Mouse (Mus musculus) heart, embryonic 11.5 days (tissue): ENCODE data around the gene Cd164l2. TPM values are rescaled to one million over a fixed set of nuclear protein-coding genes. Genes with fewer than 3 reads are reported as not detected.

ENCODE experiments used
- ATAC-seq: fragments of 200-750 bp; cut with Nextera tagmentation; replicated peaks from 2 replicates; pipeline ENCODE4 v1.8.0; 2017; ENCODE audit warnings: moderate library complexity; ENCODE audit not compliant: insufficient number of reproducible peaks, low FRiP score, low TSS enrichment
- H3K27ac ChIP-seq: fragments of 300-500 bp; sonication (generic); 2 replicates; pipeline ENCODE4 v1.5.1; 2014; ENCODE audit warnings: mild to moderate bottlenecking, low read depth, low read length
- H3K27me3 ChIP-seq: fragments of 300-500 bp; sonication (generic); 2 replicates; pipeline ENCODE4 v1.6.1; 2014; ENCODE audit warnings: mild to moderate bottlenecking, low read length, mixed read lengths; ENCODE audit not compliant: control insufficient read depth, insufficient read depth
- H3K36me3 ChIP-seq: fragments of 300-500 bp; sonication (generic); 2 replicates; pipeline ENCODE4 v1.6.1; 2014; ENCODE audit warnings: mild to moderate bottlenecking, low read length, moderate library complexity, mixed read lengths; ENCODE audit not compliant: control insufficient read depth, insufficient read depth
- H3K4me1 ChIP-seq: fragments of 300-500 bp; sonication (generic); 2 replicates; pipeline ENCODE4 v1.6.1; 2014; ENCODE audit warnings: low read length; ENCODE audit not compliant: control insufficient read depth, insufficient read depth
- H3K4me2 ChIP-seq: fragments of 300-500 bp; sonication (generic); 2 replicates; pipeline ENCODE4 v1.6.1; 2014; ENCODE audit warnings: mild to moderate bottlenecking, moderate library complexity
- H3K4me3 ChIP-seq: fragments of 300-500 bp; sonication (generic); 2 replicates; pipeline ENCODE4 v1.5.1; 2014; ENCODE audit warnings: low read depth, low read length
- H3K9ac ChIP-seq: fragments of 300-500 bp; sonication (generic); 2 replicates; pipeline ENCODE4 v1.6.1; 2014; ENCODE audit warnings: mild to moderate bottlenecking, low read depth, low read length, moderate library complexity
- H3K9me3 ChIP-seq: fragments of 300-500 bp; sonication (generic); replicated peaks from 2 replicates; pipeline ENCODE4 v1.6.1; 2016; ENCODE audit warnings: low read length; ENCODE audit not compliant: control insufficient read depth
- WGBS: fragments of 180-500 bp; shearing (Covaris S2); extraction: QIAGEN DNeasy Blood & Tissue Kit; methylation state at CpG from one replicate; pipeline ENCODE4 v1.1.7; 2014; ENCODE audit not compliant: insufficient replicate concordance; 5-methylcytosine and 5-hydroxymethylcytosine counted together
- polyA plus RNA-seq: library from polyadenylated mRNA; unstranded; fragments of >200 nt; fragmentation: Nextera tagmentation; extraction: Ambion mirVana; gene quantifications from 2 replicates; pipeline ENCODE4 v1.2.1, GENCODE M21; 2014

Gene Cd164l2
- polyA plus RNA-seq, 1 experiment from 2014 or later, result 0.27 TPM

GRCm38 (mm10) chr4:133209366-133209765 lies 2.6 kb upstream of the Cd164l2 start:
- Histone ChIP-seq H3K4me1 (peaks cover 17% of the 10 kb centered on the region), H3K4me3 (no peak overlapping the region), H3K27me3 (peaks cover 40% of the 10 kb centered on the region), H3K27ac (no peak overlapping the region), H3K9ac (no peak overlapping the region), H3K9me3 (no peaks in the 10 kb centered on the region), H3K36me3 (no peaks in the 10 kb centered on the region), H3K4me2 (no peak overlapping the region)
- 5% methylated on average over 11 of the region's 11 CpGs for WGBS
- no peak for ATAC-seq

DNA sequence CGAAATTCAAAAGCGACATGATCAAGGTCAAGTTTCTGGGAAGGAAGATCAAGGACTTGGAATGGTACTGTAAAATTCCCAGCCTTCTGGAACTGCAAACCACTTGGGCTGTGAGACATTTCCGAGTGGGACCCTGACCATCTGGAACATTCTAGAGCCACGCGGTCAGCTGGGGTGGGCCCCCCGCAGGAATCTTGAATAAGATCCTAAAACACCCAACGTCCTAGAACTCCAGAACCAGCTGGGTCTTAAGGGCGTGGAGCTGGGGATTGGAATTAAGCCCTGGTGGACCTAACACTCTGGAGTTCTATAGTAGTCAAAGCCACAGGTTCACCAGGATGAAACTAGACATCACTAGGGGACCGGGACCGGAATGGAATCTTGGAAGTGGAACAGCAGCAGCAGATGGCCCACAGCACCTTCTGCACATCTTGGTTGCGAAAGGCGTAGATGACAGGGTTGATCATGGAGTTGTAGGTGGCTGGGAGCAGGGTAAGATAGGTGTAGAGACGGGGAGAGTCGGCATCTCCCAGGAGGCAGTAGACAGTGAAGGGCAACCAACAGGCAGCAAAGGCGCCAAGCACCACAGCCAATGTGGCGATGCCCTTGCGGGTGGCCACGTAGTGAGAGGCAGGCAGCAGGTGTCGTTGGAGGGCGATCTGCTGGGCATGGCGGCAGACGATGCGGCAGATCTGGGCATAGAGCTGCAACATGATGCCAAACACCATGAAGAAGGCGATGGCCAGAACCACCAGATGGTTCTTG lies 1.7 kb upstream of the Cd164l2 start:
- H3K36me3 ChIP-seq, result no peaks in the 10 kb centered on the region
- H3K27ac ChIP-seq, result no peak overlapping the region
- no peaks in the 10 kb centered on the region for H3K9me3 ChIP-seq
- no peak overlapping the region for H3K4me3 ChIP-seq
- no peak overlapping the region for H3K9ac ChIP-seq
- H3K27me3 ChIP-seq, result peaks cover 40% of the 10 kb centered on the region
- 88% methylated on average over 24 of the region's 24 CpGs for WGBS
- no peak for ATAC-seq
- peaks cover 10% of the 10 kb centered on the region for H3K4me1 ChIP-seq
- no peak overlapping the region for H3K4me2 ChIP-seq

GRCm38 (mm10) chr4:133210788-133211390 lies 1.0 kb upstream of the Cd164l2 start:
- Histone ChIP-seq H3K9me3 (no peaks in the 10 kb centered on the region), H3K36me3 (no peaks in the 10 kb centered on the region), H3K9ac (no peak overlapping the region), H3K4me2 (no peak overlapping the region), H3K4me1 (peaks cover 10% of the 10 kb centered on the region), H3K27me3 (peaks cover 40% of the 10 kb centered on the region), H3K4me3 (no peak overlapping the region), H3K27ac (no peak overlapping the region)
- WGBS, result 89% methylated on average over 19 of the region's 19 CpGs
- no peak for ATAC-seq

GRCm38 (mm10) chr4:133212562-133213267 lies 784 bp downstream of the Cd164l2 start:
- WGBS, result 2% methylated on average over 44 of the region's 44 CpGs
- Histone ChIP-seq H3K4me3 (peak overlapping the region; percentile 62), H3K36me3 (no peaks in the 10 kb centered on the region), H3K27ac (no peak overlapping the region), H3K27me3 (peaks cover 40% of the 10 kb centered on the region), H3K9me3 (no peaks in the 10 kb centered on the region), H3K9ac (peak overlapping the region; percentile 65), H3K4me2 (peak overlapping the region; percentile 87), H3K4me1 (peaks cover 10% of the 10 kb centered on the region)
- peak; percentile 80 for ATAC-seq

GRCm38 (mm10) chr4:133213268-133213590 lies 1.3 kb downstream of the Cd164l2 start:
- ATAC-seq, result no peak
- WGBS, result 2% methylated on average over 9 of the region's 9 CpGs
- H3K4me3 ChIP-seq, result peak overlapping the region; percentile 62
- no peak overlapping the region for H3K27ac ChIP-seq
- H3K4me1 ChIP-seq, result peaks cover 10% of the 10 kb centered on the region
- H3K27me3 ChIP-seq, result peaks cover 40% of the 10 kb centered on the region
- H3K9me3 ChIP-seq, result no peaks in the 10 kb centered on the region
- H3K9ac ChIP-seq, result no peak overlapping the region
- H3K4me2 ChIP-seq, result peak overlapping the region; percentile 87
- H3K36me3 ChIP-seq, result no peaks in the 10 kb centered on the region

- 10% methylated on average over 10 of the region's 10 CpGs for WGBS
- Histone ChIP-seq H3K36me3 (no peaks in the 10 kb centered on the region), H3K9me3 (no peaks in the 10 kb centered on the region), H3K4me2 (peak overlapping the region; percentile 87), H3K4me1 (peaks cover 10% of the 10 kb centered on the region), H3K27ac (no peak overlapping the region), H3K27me3 (peaks cover 40% of the 10 kb centered on the region), H3K4me3 (no peak overlapping the region; the same call in 1 of the 2 replicates), H3K9ac (no peak overlapping the region)
- no peak for ATAC-seq
These were observed 1.7 kb downstream of the Cd164l2 start for GRCm38 (mm10) chr4:133213661-133214060.

DNA sequence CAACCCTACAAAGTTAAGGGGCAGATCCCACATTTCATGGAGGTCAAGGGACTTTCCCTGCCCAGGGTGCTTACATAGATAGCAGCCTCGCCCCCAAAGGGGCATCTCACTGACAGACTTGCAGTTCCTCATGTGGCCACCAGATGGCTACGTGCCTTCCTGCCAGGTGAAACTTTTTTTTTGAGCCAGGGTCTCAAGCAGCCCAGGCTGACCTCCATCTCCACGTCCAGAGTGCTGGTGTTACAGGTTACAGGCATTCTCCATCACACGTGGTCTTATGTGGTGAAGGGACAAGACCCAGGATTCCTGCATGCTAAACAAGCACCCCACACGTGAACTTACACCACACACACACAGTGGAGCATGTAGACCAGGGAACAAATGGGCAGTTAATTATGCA lies 5.7 kb downstream of the Cd164l2 start:
- WGBS, result 5% methylated on average over 5 of the region's 5 CpGs

DNA sequence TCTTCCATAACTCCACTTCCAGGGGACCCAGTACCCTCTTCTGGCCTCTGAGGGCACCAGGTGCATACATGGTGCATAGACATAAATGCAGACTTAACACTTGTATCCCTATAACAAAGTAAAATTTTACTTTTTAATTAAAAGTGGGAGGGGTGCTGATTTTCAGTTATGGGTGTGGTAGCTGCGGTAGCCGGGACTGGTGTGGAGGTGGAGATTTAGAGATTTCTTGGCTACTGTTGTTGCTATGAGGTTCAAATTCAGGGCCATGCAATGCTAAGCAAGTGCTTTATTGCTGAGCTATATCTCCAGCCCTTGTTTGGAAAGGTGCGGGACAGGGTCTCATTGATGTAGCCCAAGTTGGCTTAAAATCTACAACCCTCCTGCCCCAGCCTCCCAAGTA lies 6.8 kb downstream of the Cd164l2 start:
- no peak overlapping the region for H3K9ac ChIP-seq
- H3K4me3 ChIP-seq, result no peak overlapping the region
- H3K36me3 ChIP-seq, result no peaks in the 10 kb centered on the region
- ATAC-seq, result no peak
- H3K9me3 ChIP-seq, result no peaks in the 10 kb centered on the region
- H3K27me3 ChIP-seq, result peaks cover 37% of the 10 kb centered on the region
- peaks cover 4% of the 10 kb centered on the region; the same call in 1 of the 2 replicates for H3K4me1 ChIP-seq
- WGBS, result 88% methylated on average over 3 of the region's 3 CpGs
- no peak overlapping the region for H3K27ac ChIP-seq
- H3K4me2 ChIP-seq, result no peak overlapping the region

More for the DNA sequence above, 5.7 kb downstream of the Cd164l2 start:
- ATAC-seq, result no peak
- Histone ChIP-seq H3K4me3 (no peak overlapping the region), H3K9ac (no peak overlapping the region), H3K27me3 (peaks cover 44% of the 10 kb centered on the region), H3K27ac (no peak overlapping the region), H3K4me1 (peaks cover 14% of the 10 kb centered on the region), H3K36me3 (no peaks in the 10 kb centered on the region), H3K4me2 (no peak overlapping the region), H3K9me3 (no peaks in the 10 kb centered on the region)
